Mouse (Mus musculus): ENCODE results near the gene Hc. TPM values are rescaled to one million over a fixed set of nuclear protein-coding genes. Genes with fewer than 3 reads are reported as not detected.

The Hc gene
- polyA plus RNA-seq, 1 experiment from 2014 or later = not detected

DNA sequence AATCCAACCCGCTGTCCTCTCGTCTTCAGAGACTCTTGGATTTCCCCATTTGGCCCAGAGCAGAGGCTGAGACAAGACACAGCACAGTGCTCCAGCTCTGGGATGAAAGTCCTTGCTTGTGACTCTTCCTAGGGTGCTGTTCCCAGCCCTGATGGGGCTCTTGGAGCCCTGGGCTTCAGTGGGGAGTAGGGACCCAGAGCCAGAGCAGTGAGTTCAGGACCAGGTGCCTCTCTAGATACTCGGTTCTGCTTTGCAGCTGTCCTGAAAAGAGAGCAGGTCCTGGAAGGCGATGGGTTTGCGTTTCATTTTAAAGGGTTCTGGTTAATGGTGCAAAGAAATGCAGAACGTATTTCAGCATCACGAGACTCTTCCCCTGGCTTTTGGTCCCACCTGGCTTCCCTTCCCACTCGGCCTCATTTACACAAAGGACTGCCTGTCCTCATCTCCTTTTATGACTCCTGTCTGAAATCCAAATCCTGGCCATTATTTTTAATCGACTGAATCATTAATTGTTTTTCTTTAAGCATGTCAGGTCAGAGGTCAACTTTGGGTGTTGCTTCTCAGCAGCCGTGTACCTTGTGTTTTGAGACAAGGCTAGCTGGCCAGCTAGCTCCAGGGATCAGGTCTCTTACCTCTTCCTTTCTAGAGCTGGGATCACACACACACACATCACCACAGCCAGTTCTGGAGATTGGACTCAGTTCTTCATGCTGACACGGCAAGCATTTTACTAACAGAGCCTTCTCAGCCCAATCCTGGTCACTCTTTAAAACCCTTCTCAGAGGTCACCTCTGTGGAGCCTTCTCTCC, 90.0 kb downstream of the Hc start:
- Histone ChIP-seq H3K9me3 (no peaks in the 10 kb centered on the region), H3K36me3 (no peaks in the 10 kb centered on the region), H3K9ac (no peak overlapping the region), H3K4me3 (no peak overlapping the region), H3K27me3 (no peaks in the 10 kb centered on the region), H3K27ac (no peak overlapping the region), H3K4me2 (no peak overlapping the region), H3K4me1 (peaks cover 10% of the 10 kb centered on the region; the same call in 1 of the 2 replicates)
- 69% methylated on average over 11 of the region's 11 CpGs for WGBS
- no peak for ATAC-seq (ENCODE audit: insufficient number of reproducible peaks, insufficient read depth, low FRiP score, low TSS enrichment, low read depth)

DNA sequence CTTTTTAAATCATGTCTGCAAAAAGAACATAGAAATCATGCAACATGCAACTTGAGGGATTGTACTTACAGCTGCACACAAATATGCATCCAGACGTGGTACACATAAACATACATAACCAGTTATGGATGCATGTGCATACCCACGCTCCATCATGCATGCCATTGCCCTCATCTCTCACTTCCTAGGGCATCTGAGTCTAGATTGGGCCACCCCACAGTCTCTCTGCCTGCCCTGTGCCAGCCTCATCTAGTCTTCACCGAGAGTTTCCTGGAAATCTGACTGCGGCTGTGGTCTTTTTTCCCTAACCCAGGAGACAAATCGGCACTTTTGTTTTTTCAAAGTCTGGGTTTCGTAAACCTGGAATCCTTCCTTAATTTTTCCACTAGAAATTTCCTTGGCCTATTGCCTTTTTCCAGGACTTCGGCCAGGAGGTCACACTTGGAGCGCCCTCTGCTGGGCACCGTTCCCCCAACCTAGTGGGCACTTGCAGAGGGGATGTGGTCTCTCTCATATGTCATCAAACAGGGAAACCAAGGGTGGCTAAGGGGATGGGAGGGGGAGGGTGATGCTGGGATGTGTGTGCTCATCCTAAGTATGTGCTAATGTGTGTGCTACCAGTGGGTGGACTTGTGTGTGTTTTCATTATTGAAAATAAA, 91.0 kb downstream of the Hc start:
- H3K4me2 ChIP-seq = no peak overlapping the region
- H3K36me3 ChIP-seq = no peaks in the 10 kb centered on the region
- H3K9ac ChIP-seq = no peak overlapping the region
- H3K27me3 ChIP-seq = no peaks in the 10 kb centered on the region
- no peak for ATAC-seq (ENCODE audit: insufficient number of reproducible peaks, insufficient read depth, low FRiP score, low TSS enrichment, low read depth)
- no peak overlapping the region for H3K4me3 ChIP-seq
- no peaks in the 10 kb centered on the region for H3K9me3 ChIP-seq
- H3K4me1 ChIP-seq = peaks cover 15% of the 10 kb centered on the region; the same call in 1 of the 2 replicates
- H3K27ac ChIP-seq = no peak overlapping the region
- 36% methylated on average over 9 of the region's 9 CpGs for WGBS

DNA sequence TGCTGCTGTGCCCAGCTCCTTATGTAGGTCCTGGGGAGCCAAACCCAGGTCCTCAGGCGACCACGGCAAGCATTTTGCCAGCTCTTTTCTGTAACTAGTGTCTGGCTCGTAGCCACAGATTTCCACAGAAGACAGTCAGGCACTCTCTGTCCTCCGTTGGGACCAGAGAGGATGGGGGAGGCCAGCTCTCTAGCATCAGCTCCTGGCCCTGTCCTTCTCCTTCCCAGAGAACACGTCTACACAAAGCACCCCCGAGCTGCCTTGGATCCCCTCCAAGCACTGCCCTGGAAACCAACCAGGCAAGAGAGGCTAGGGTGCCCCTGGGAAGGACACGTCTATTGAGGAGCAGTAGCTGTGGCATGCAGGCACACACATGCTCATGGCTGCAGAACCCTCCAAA, 92.1 kb downstream of the Hc start:
- 78% methylated on average over 7 of the region's 7 CpGs for WGBS
- peaks cover 17% of the 10 kb centered on the region; the same call in 1 of the 2 replicates for H3K4me1 ChIP-seq
- no peak overlapping the region for H3K4me2 ChIP-seq
- H3K36me3 ChIP-seq = no peaks in the 10 kb centered on the region
- ATAC-seq (ENCODE audit: insufficient number of reproducible peaks, insufficient read depth, low FRiP score, low TSS enrichment, low read depth) = no peak
- H3K9me3 ChIP-seq = no peaks in the 10 kb centered on the region
- no peak overlapping the region for H3K9ac ChIP-seq
- no peak overlapping the region for H3K27ac ChIP-seq
- H3K4me3 ChIP-seq = no peak overlapping the region
- no peaks in the 10 kb centered on the region for H3K27me3 ChIP-seq

DNA sequence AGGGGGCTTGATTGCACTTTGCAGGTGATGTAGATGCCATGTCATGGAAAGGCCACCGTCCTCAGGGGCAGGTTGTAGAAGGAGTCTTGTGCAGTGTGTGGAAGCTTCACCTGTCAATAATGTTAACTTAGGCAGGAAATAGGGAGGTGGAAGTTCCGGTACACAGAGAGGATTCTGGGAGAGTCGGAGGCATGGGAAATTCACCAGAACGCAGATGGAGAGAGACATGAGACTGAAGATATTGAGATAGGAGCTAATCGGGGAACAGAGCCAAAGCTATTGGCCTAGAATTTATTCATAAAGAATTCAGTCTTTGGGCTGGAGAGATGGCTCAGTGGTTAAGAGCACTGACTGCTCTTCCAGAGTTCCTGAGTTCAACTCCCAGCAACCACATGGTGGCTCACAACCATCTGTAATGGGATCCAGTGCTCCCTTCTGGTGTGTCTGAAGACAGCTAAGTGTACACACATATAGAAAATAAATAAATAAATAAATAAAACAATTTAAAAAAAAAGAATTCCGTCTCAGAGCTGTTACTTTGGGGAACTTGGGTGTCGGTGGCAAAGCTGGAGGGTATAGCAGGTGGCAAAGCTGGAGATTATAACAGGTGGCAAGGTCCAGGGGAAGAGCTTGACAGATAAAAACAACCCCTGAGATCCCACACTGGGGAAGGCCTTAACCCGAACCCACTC, 94.8 kb downstream of the Hc start:
- Histone ChIP-seq H3K9ac (no peak overlapping the region), H3K27ac (no peak overlapping the region), H3K36me3 (no peaks in the 10 kb centered on the region), H3K4me1 (peaks cover 23% of the 10 kb centered on the region; the same call in 1 of the 2 replicates), H3K9me3 (no peaks in the 10 kb centered on the region), H3K4me2 (no peak overlapping the region), H3K27me3 (no peaks in the 10 kb centered on the region), H3K4me3 (no peak overlapping the region)
- no peak for ATAC-seq (ENCODE audit: insufficient number of reproducible peaks, insufficient read depth, low FRiP score, low TSS enrichment, low read depth)
- 86% methylated on average over 8 of the region's 8 CpGs for WGBS

DNA sequence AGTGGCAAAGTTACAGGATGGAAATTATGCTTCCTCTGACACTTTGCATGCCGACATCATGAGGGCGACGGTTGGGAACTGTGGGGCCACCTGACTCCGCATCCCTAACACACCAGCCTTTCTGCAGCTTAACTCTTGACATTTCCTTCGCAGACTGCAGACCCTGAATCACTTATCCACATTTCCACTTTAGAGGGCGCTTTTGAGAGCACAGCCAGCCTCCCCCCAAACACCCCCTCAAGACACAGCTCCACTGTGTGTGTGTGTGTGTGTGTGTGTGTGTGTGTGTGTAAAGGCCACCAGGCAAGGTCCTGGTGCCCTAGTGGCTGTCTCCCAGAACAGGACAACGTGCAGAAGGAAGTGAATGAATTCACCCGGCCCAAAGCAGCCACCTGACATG, 95.4 kb downstream of the Hc start:
- no peak overlapping the region for H3K27ac ChIP-seq
- H3K9me3 ChIP-seq = no peaks in the 10 kb centered on the region
- H3K4me3 ChIP-seq = no peak overlapping the region
- H3K27me3 ChIP-seq = peaks cover 5% of the 10 kb centered on the region
- H3K4me2 ChIP-seq = peak overlapping the region; percentile 9; the same call in 1 of the 2 replicates
- H3K36me3 ChIP-seq = no peaks in the 10 kb centered on the region
- 69% methylated on average over 8 of the region's 8 CpGs for WGBS
- no peak for ATAC-seq (ENCODE audit: insufficient number of reproducible peaks, insufficient read depth, low FRiP score, low TSS enrichment, low read depth)
- H3K9ac ChIP-seq = no peak overlapping the region
- H3K4me1 ChIP-seq = peaks cover 28% of the 10 kb centered on the region; the same call in 1 of the 2 replicates

DNA sequence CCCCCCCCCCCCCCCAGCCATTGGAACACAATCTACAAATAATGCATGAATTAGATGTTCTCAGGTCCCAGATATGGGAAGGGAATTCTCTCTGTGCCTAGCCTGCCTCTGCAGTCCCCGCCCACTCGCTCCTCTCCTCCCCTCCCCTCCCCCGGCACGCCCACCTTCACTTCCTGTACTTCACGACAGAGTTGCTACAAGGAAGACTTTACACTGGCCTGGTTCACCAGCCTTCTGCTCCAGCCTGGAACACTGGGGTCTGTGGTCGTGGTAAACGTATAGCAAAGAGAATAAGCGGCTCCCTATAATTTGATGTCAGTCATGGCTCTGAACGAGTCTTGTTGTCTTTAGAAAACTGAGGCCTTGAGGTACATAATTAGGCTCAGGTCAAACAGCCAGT, 95.9 kb downstream of the Hc start:
- H3K4me1 ChIP-seq = peaks cover 26% of the 10 kb centered on the region; the same call in 1 of the 2 replicates
- no peak overlapping the region for H3K9ac ChIP-seq
- H3K36me3 ChIP-seq = no peaks in the 10 kb centered on the region
- no peak overlapping the region for H3K4me3 ChIP-seq
- H3K9me3 ChIP-seq = no peaks in the 10 kb centered on the region
- H3K27me3 ChIP-seq = peaks cover 6% of the 10 kb centered on the region
- H3K4me2 ChIP-seq = peak overlapping the region; percentile 9; the same call in 1 of the 2 replicates
- 24% methylated on average over 9 of the region's 9 CpGs for WGBS
- H3K27ac ChIP-seq = no peak overlapping the region
- ATAC-seq (ENCODE audit: insufficient number of reproducible peaks, insufficient read depth, low FRiP score, low TSS enrichment, low read depth) = no peak

DNA sequence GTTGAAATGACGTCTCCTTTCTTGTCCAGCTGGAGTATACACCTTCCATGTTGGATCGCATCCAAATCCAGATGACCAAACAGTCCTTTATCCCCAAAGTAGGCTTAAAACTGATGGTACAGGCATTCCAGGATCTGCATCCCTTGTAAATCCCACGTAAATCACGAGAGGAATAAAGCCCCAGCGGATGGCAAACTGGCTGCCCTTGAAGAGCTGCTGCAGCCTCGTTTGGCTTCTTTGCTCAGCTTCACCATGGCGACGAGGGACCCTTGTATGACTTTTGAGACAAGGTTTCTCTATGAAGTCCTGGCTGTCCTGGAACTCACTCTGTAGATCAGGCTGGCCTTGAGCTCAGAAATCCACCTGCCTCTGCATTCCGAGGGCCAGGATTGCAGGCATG, 96.6 kb downstream of the Hc start:
- Histone ChIP-seq H3K4me1 (peaks cover 21% of the 10 kb centered on the region; the same call in 1 of the 2 replicates), H3K27ac (no peak overlapping the region), H3K9ac (no peak overlapping the region), H3K4me3 (no peak overlapping the region), H3K9me3 (no peaks in the 10 kb centered on the region), H3K4me2 (no peak overlapping the region), H3K27me3 (peaks cover 6% of the 10 kb centered on the region), H3K36me3 (no peaks in the 10 kb centered on the region)
- WGBS = 83% methylated on average over 9 of the region's 9 CpGs
- no peak for ATAC-seq (ENCODE audit: insufficient number of reproducible peaks, insufficient read depth, low FRiP score, low TSS enrichment, low read depth)

DNA sequence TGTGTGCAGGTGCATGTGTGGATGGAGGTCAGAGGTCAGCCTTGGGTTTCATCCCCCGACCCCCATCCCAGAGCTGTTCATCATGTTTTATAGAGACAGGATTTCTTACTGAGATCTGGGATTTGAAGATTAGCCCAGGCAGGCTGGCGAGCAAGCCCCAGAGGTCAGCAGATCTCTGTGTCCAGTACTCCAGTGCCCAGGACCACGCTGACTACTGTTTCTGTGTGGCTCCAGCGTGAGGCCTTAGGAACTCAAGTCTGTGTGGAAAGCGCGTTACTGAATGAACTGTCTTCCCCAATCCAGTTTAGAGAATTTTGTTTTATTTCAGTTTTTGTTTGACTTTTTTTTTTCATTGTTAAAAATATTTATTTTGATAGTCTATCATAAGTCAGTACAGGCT, 97.0 kb downstream of the Hc start:
- 89% methylated on average over 6 of the region's 6 CpGs for WGBS
- H3K9ac ChIP-seq = no peak overlapping the region
- no peaks in the 10 kb centered on the region for H3K36me3 ChIP-seq
- no peak overlapping the region for H3K4me3 ChIP-seq
- H3K27ac ChIP-seq = no peak overlapping the region
- ATAC-seq (ENCODE audit: insufficient number of reproducible peaks, insufficient read depth, low FRiP score, low TSS enrichment, low read depth) = no peak
- no peak overlapping the region for H3K4me2 ChIP-seq
- no peaks in the 10 kb centered on the region for H3K9me3 ChIP-seq
- H3K4me1 ChIP-seq = peaks cover 19% of the 10 kb centered on the region; the same call in 1 of the 2 replicates
- peaks cover 6% of the 10 kb centered on the region for H3K27me3 ChIP-seq

DNA sequence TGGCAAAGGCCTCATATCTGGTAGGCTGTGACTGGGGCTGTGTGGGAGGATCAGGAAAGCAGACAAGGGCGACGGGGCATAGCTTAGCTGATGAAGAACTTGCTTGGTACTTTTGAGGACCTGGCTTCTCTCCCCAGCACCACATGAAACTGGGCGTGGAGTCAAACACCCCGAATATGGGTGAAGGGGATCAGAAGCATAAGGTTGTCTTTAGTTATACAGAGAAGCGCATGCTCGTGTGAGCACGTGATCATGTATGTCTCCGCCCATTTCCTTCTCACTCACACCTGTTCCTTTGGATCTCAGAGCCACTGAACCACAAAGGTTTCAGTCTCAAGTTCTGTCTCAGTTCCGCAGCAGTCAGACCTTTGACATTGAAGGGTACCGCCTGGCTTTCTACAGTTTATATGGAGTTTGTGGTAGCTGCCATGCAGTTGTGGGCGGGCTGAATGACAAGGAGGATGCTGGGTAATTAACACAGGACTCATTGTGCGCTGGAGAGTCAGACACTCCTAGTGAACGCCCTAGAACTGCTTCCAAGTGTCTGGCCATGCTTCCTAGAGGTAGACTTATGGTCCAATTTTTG, 97.8 kb downstream of the Hc start:
- peaks cover 6% of the 10 kb centered on the region for H3K27me3 ChIP-seq
- no peak overlapping the region for H3K27ac ChIP-seq
- no peak overlapping the region for H3K9ac ChIP-seq
- H3K36me3 ChIP-seq = no peaks in the 10 kb centered on the region
- no peak overlapping the region for H3K4me3 ChIP-seq
- no peaks in the 10 kb centered on the region for H3K9me3 ChIP-seq
- ATAC-seq (ENCODE audit: insufficient number of reproducible peaks, insufficient read depth, low FRiP score, low TSS enrichment, low read depth) = no peak
- peaks cover 18% of the 10 kb centered on the region; the same call in 1 of the 2 replicates for H3K4me1 ChIP-seq
- no peak overlapping the region for H3K4me2 ChIP-seq
- WGBS = 81% methylated on average over 13 of the region's 13 CpGs

DNA sequence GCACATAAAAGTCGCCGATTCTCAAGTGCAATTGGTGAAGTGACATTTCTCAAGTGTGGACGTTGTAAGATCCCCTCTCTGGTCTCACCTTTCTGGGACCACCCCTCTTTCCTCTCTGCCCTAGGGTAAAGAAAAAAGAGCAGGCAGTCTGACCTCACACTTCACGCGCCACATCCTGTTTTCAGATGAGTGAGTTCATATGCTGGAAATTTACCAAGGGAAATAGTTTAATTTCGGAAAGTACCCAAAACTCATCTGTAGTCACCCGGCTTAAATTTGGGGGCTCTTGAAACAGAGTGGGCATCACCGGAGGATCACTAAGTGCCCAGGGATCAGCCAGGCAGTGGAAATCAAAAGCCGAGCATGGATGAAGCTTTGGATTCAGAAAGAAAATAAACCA, 98.3 kb downstream of the Hc start:
- 77% methylated on average over 9 of the region's 9 CpGs for WGBS
- Histone ChIP-seq H3K9me3 (no peaks in the 10 kb centered on the region), H3K36me3 (no peaks in the 10 kb centered on the region), H3K27me3 (peaks cover 6% of the 10 kb centered on the region), H3K4me1 (peaks cover 18% of the 10 kb centered on the region; the same call in 1 of the 2 replicates), H3K9ac (no peak overlapping the region), H3K4me3 (no peak overlapping the region), H3K4me2 (no peak overlapping the region), H3K27ac (no peak overlapping the region)
- no peak for ATAC-seq (ENCODE audit: insufficient number of reproducible peaks, insufficient read depth, low FRiP score, low TSS enrichment, low read depth)

DNA sequence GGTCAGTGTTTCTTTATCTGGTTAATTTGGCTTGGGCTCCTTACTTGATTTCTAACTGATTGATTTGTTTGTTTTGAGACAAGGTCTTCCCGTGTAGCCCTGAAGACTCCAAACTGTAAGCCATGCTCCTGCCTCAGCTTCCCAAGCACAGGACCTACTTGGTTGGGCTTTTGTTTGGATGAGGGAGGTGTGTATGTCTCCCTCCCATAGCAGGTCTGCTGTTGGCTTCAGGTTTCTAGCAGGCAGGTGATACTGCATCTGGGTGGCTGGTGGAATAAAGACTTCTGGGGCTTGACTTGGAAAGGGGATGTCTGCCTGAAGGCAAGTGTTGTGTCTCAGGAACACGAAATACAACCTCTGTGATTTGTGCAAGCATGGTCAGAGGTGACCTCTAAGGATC, 99.0 kb downstream of the Hc start:
- Histone ChIP-seq H3K4me1 (peaks cover 18% of the 10 kb centered on the region; the same call in 1 of the 2 replicates), H3K27me3 (peaks cover 6% of the 10 kb centered on the region), H3K4me2 (no peak overlapping the region), H3K9me3 (no peaks in the 10 kb centered on the region), H3K36me3 (no peaks in the 10 kb centered on the region), H3K4me3 (no peak overlapping the region), H3K9ac (no peak overlapping the region), H3K27ac (no peak overlapping the region)
- 70% methylated on average over 2 of the region's 2 CpGs for WGBS
- no peak for ATAC-seq (ENCODE audit: insufficient number of reproducible peaks, insufficient read depth, low FRiP score, low TSS enrichment, low read depth)

Measured in embryonic facial prominence, embryonic 13.5 days (tissue).